Comparison of ENCODE assay signal across 9 mouse cellular contexts in genomic region chr8:125759022-125759421, GRCm38 (mm10). TPM values are rescaled to one million over a fixed set of nuclear protein-coding genes. Genes with fewer than 3 reads are reported as not detected.
A peak's percentile ranks its signal among the peaks of the same experiment; 100 is the strongest.
DNase-seq lines count a peak whose midpoint lies in the region; ATAC-seq and TF ChIP-seq lines count a peak whose summit lies in the region.
"Had no signal": no experiment of that assay in that cellular context is flagged by ENCODE, and none has a peak within 500 bp of the region (broad histone marks: within the 10 kb centered on the region; RNA-seq: fewer than 3 reads in every experiment).

No protein-coding gene starts in this region.

- TF ChIP-seq CTCF in cerebellum, adult 2 months (IDR thresholded peaks at IDR 0.05; ENCODE audit: borderline replicate concordance, insufficient read depth, low read depth, low read length) = peak; percentile 33; the same call in 1 of the 2 replicates
- peak; percentile 43 for TF ChIP-seq CTCF in lung, adult 2 months (IDR thresholded peaks at IDR 0.05; ENCODE audit: insufficient read depth, low read length)

- no peak overlapping the region for H3K27ac ChIP-seq in cerebellum, adult 2 months (ENCODE audit: insufficient read depth, low read length)
- no peak overlapping the region for H3K27ac ChIP-seq in forebrain, embryonic 13.5 days
- H3K27ac ChIP-seq: embryonic facial prominence, embryonic 13.5 days had no signal

- TF ChIP-seq POLR2A in cerebellum, adult 2 months (IDR thresholded peaks at IDR 0.05; ENCODE audit: borderline replicate concordance, insufficient read depth, low read length) = no peak
- TF ChIP-seq POLR2A in lung, adult 2 months (IDR thresholded peaks at IDR 0.05; ENCODE audit: borderline replicate concordance, extremely low read depth, low read depth, low read length) = no peak

- H3K9me3 ChIP-seq in forebrain, embryonic 13.5 days (replicated peaks) = 0 out of 2 replicates have a peak, but pooled peaks cover 5% of the 10 kb centered on the region
- H3K9me3 ChIP-seq: embryonic facial prominence, embryonic 13.5 days had no signal

- H3K4me3 ChIP-seq in cerebellum, adult 2 months (replicated peaks; ENCODE audit: insufficient read depth, low read depth, low read length) = no peak overlapping the region
- no peak overlapping the region for H3K4me3 ChIP-seq in lung, adult 2 months (replicated peaks; ENCODE audit: extremely low read depth, low read depth, low read length)
- no peak overlapping the region for H3K4me3 ChIP-seq in forebrain, embryonic 13.5 days
- H3K4me3 ChIP-seq: embryonic facial prominence, embryonic 13.5 days had no signal

- WGBS in cerebellum, adult 2 months = 60% methylated on average over 10 of the region's 10 CpGs
- WGBS in lung, adult 2 months = 50% methylated on average over 10 of the region's 10 CpGs
- WGBS in forebrain, embryonic 13.5 days = 43% methylated on average over 10 of the region's 10 CpGs

- ATAC-seq in forebrain, embryonic 13.5 days = no peak

- peaks cover 17% of the 10 kb centered on the region for H3K4me1 ChIP-seq in cerebellum, adult 2 months (ENCODE audit: control insufficient read depth, insufficient read depth, low read length)
- no peaks in the 10 kb centered on the region for H3K4me1 ChIP-seq in lung, adult 2 months (ENCODE audit: control insufficient read depth, insufficient read depth, low read length)
- H3K4me1 ChIP-seq in forebrain, embryonic 13.5 days = peaks cover 17% of the 10 kb centered on the region

- no peaks in the 10 kb centered on the region for H3K27me3 ChIP-seq in cerebellum, adult 2 months (ENCODE audit: control insufficient read depth, insufficient read depth, low read length)
- no peaks in the 10 kb centered on the region for H3K27me3 ChIP-seq in splenic B cell, adult 2 months (ENCODE audit: control insufficient read depth, insufficient read depth, low read length, poor library complexity, severe bottlenecking)
- no peaks in the 10 kb centered on the region for H3K27me3 ChIP-seq in forebrain, embryonic 13.5 days
- H3K27me3 ChIP-seq: embryonic facial prominence, embryonic 13.5 days had no signal

- no peak overlapping the region for H3K4me2 ChIP-seq in forebrain, embryonic 13.5 days
- H3K4me2 ChIP-seq: embryonic facial prominence, embryonic 13.5 days had no signal

- peak in 1 of 2 experiments; percentile 34 for DNase-seq in cerebellum, adult 2 months
- no peak for DNase-seq in cerebellum, adult 9-11 months
- DNase-seq in kidney, adult 9 months = peak; percentile 16
- no peak for DNase-seq in kidney, postnatal 14 days
- peak; percentile 65 for DNase-seq in adrenal gland, postnatal 14 days
- peak; percentile 38 for DNase-seq in lung, adult 2 months
- DNase-seq in splenic B cell, adult 2 months (ENCODE audit: low read depth, low spot score) = peak; percentile 47

- no peaks in the 10 kb centered on the region for H3K36me3 ChIP-seq in splenic B cell, adult 2 months (ENCODE audit: control insufficient read depth, insufficient read depth, low read length, poor library complexity, severe bottlenecking)
- H3K36me3 ChIP-seq in forebrain, embryonic 13.5 days (ENCODE audit: poor library complexity, severe bottlenecking) = peaks cover 8% of the 10 kb centered on the region; the same call in 1 of the 2 replicates
- H3K36me3 ChIP-seq: embryonic facial prominence, embryonic 13.5 days had no signal

- no peak overlapping the region for H3K9ac ChIP-seq in forebrain, embryonic 13.5 days
- H3K9ac ChIP-seq: embryonic facial prominence, embryonic 13.5 days had no signal

RNA-seq across cellular contexts. Expression of gene Ntpcr, which starts 29.3 kb away (rescaled TPM):
- polyA plus RNA-seq in cerebellum, adult 2 months (2012; rRNA removed) = 46.1 and 47.3 TPM in 2 replicates
- 14.3 TPM in 2 replicates for total RNA-seq in adrenal gland, postnatal 14 days (2021)
- polyA plus RNA-seq in lung, adult 2 months (2012; rRNA removed) = 14.4 and 15.9 TPM in 2 replicates
- polyA plus RNA-seq in forebrain, embryonic 13.5 days (2015; fragmentation: Nextera tagmentation; extraction: Ambion mirVana) = 19.6 and 23.4 TPM in 2 replicates

Comparison
In these comparisons a context has a peak if more than half of its experiments do, and no peak if none do; other contexts are left out.
1. DNase-seq: peak in kidney, adult 9 months (single experiment), adrenal gland, postnatal 14 days (single experiment), lung, adult 2 months (single experiment) and splenic B cell, adult 2 months (single experiment); none in cerebellum, adult 9-11 months (single experiment) and kidney, postnatal 14 days (single experiment).